8 mouse cellular contexts compared by ENCODE assay signal in genomic region chr13:23412630-23413521, GRCm38 (mm10). TPM values are rescaled to one million over a fixed set of nuclear protein-coding genes. Genes with fewer than 3 reads are reported as not detected.
DNase-seq lines count a peak whose midpoint lies in the region; ATAC-seq lines count a peak whose summit lies in the region.

No protein-coding gene starts in this region.

- H3K4me1 ChIP-seq in heart, embryonic 10.5 days = peaks cover 5% of the 10 kb centered on the region; the same call in 1 of the 2 replicates
- H3K4me1 ChIP-seq in hindbrain, embryonic 16.5 days (ENCODE audit: control insufficient read depth, insufficient read depth, low read depth, low read length) = peaks cover 13% of the 10 kb centered on the region; the same call in 1 of the 2 replicates
- H3K4me1 ChIP-seq in liver, embryonic 12.5 days = peaks cover 28% of the 10 kb centered on the region

- intact Hi-C loops in heart, postnatal 36 days (cut with DNase I) = loop anchor here (1.0 kb wide), 1 partner anchor 12 kb away; no protein-coding TSS in a partner anchor

- no peaks in the 10 kb centered on the region for H3K36me3 ChIP-seq in heart, embryonic 10.5 days
- no peaks in the 10 kb centered on the region for H3K36me3 ChIP-seq in hindbrain, embryonic 16.5 days (ENCODE audit: control insufficient read depth, insufficient read depth, low read length)
- 0 out of 2 replicates have a peak, but pooled peaks cover 1% of the 10 kb centered on the region for H3K36me3 ChIP-seq in liver, embryonic 12.5 days

- peak overlapping the region; percentile 80 for H3K4me2 ChIP-seq in hindbrain, embryonic 16.5 days (ENCODE audit: low read length)
- peak overlapping the region; percentile 78 for H3K4me2 ChIP-seq in liver, embryonic 12.5 days

- H3K27me3 ChIP-seq in heart, embryonic 10.5 days (ENCODE audit: insufficient read depth, poor library complexity, severe bottlenecking) = no peaks in the 10 kb centered on the region
- peaks cover 14% of the 10 kb centered on the region for H3K27me3 ChIP-seq in hindbrain, embryonic 16.5 days (replicated peaks; ENCODE audit: control insufficient read depth, insufficient read depth, low read length)
- peaks cover 15% of the 10 kb centered on the region for H3K27me3 ChIP-seq in liver, embryonic 12.5 days (replicated peaks)

- 2% methylated on average over 28 of the region's 28 CpGs for WGBS in heart, embryonic 10.5 days
- 2% methylated on average over 28 of the region's 28 CpGs for WGBS in hindbrain, embryonic 16.5 days
- WGBS in liver, embryonic 12.5 days (ENCODE audit: insufficient replicate concordance) = 2% methylated on average over 28 of the region's 28 CpGs

- DNase-seq in heart, embryonic 10.5 days (ENCODE audit: low spot score) = no peak
- DNase-seq in heart, postnatal 36 days = no peak
- DNase-seq in MN1 (ENCODE audit: low spot score) = peak; percentile 84
- DNase-seq in embryo, embryonic 9.5 days (ENCODE audit: extremely low spot score) = peak; percentile 92
- DNase-seq in right cerebral cortex, postnatal 10 days (ENCODE audit: low spot score in 2 of 2) = peak; percentile 84 to 88
- no peak for DNase-seq in lung, postnatal 36 days

- H3K9ac ChIP-seq in hindbrain, embryonic 16.5 days (ENCODE audit: low read depth, low read length) = peak overlapping the region; percentile 63
- H3K9ac ChIP-seq in liver, embryonic 12.5 days = peak overlapping the region; percentile 62

- peak; percentile 91 for ATAC-seq in hindbrain, embryonic 16.5 days
- peak; percentile 83 for ATAC-seq in liver, embryonic 12.5 days

- H3K9me3 ChIP-seq in heart, embryonic 10.5 days = no peaks in the 10 kb centered on the region
- H3K9me3 ChIP-seq in hindbrain, embryonic 16.5 days (ENCODE audit: control insufficient read depth, low read length) = no peaks in the 10 kb centered on the region
- no peaks in the 10 kb centered on the region for H3K9me3 ChIP-seq in liver, embryonic 12.5 days (replicated peaks)

- peak overlapping the region; percentile 65 for H3K4me3 ChIP-seq in heart, embryonic 10.5 days
- peak overlapping the region; percentile 56 for H3K4me3 ChIP-seq in hindbrain, embryonic 16.5 days (ENCODE audit: low read length)
- peak overlapping the region; percentile 62 for H3K4me3 ChIP-seq in liver, embryonic 12.5 days

- H3K27ac ChIP-seq in heart, embryonic 10.5 days = 0 out of 2 replicates have a peak overlapping the region, but pooled peaks have one; percentile 47
- no peak overlapping the region for H3K27ac ChIP-seq in hindbrain, embryonic 16.5 days (ENCODE audit: low read depth, low read length)
- H3K27ac ChIP-seq in liver, embryonic 12.5 days = peak overlapping the region; percentile 27; the same call in 1 of the 2 replicates

RNA-seq across cellular contexts. Expression of gene Abt1, which starts 10.8 kb away (rescaled TPM):
- 10.1 and 13.0 TPM in 2 replicates for polyA plus RNA-seq in heart, embryonic 10.5 days (2016; fragmentation: Nextera tagmentation; extraction: Ambion mirVana)
- 1 to 10 TPM; 4.3 TPM for total RNA-seq in heart, postnatal 36 days (2021)
- 9.8 and 10.1 TPM in 2 replicates for polyA plus RNA-seq in hindbrain, embryonic 16.5 days (2015; fragmentation: Nextera tagmentation; extraction: Ambion mirVana)
- 8.8 and 9.6 TPM in 2 replicates for polyA plus RNA-seq in liver, embryonic 12.5 days (2016; fragmentation: Nextera tagmentation; extraction: Ambion mirVana)

RNA-seq across cellular contexts. Expression of gene Zfp322a, which starts 43.9 kb away (rescaled TPM):
- polyA plus RNA-seq in heart, embryonic 10.5 days (2016; fragmentation: Nextera tagmentation; extraction: Ambion mirVana) = 39.0 and 42.2 TPM in 2 replicates
- total RNA-seq in heart, postnatal 36 days (2021) = 10 to 100 TPM; 13.6 to 16.5 TPM
- 46.2 and 48.2 TPM in 2 replicates for polyA plus RNA-seq in hindbrain, embryonic 16.5 days (2015; fragmentation: Nextera tagmentation; extraction: Ambion mirVana)
- polyA plus RNA-seq in liver, embryonic 12.5 days (2016; fragmentation: Nextera tagmentation; extraction: Ambion mirVana) = 19.5 and 21.6 TPM in 2 replicates

RNA-seq across cellular contexts. Expression of gene Btn1a1, which starts 52.8 kb away (rescaled TPM):
- polyA plus RNA-seq in heart, embryonic 10.5 days (2016; fragmentation: Nextera tagmentation; extraction: Ambion mirVana) = 0.04 and 0.96 TPM in 2 replicates
- total RNA-seq in heart, postnatal 36 days (2021) = not detected
- polyA plus RNA-seq in hindbrain, embryonic 16.5 days (2015; fragmentation: Nextera tagmentation; extraction: Ambion mirVana) = 0.09 and 0.20 TPM in 2 replicates
- 1.9 and 2.5 TPM in 2 replicates for polyA plus RNA-seq in liver, embryonic 12.5 days (2016; fragmentation: Nextera tagmentation; extraction: Ambion mirVana)

Comparison
In these comparisons a context has a peak if more than half of its experiments do, and no peak if none do; other contexts are left out.
1. DNase-seq: peak in MN1 (single experiment), embryo, embryonic 9.5 days (single experiment) and right cerebral cortex, postnatal 10 days (2 of 2); none in heart, embryonic 10.5 days (single experiment), heart, postnatal 36 days (0 of 2) and lung, postnatal 36 days (single experiment).
2. Peak in every context shown above with its lines, with median percentiles within 50 percentile points of each other: H3K4me3 ChIP-seq.